Mouse (Mus musculus) C2C12 (cell line): Measurements from ENCODE around the gene Cartpt. TPM values are rescaled to one million over a fixed set of nuclear protein-coding genes. Genes with fewer than 3 reads are reported as not detected.

Experiments used
- H3K27me3 ChIP-seq: one replicate; pipeline ENCODE4 v1.6.1; 2011; ENCODE audit not compliant: control insufficient read depth, insufficient read depth, insufficient read length
- H3K36me3 ChIP-seq: one replicate; pipeline ENCODE4 v1.6.1; 2011; ENCODE audit not compliant: control insufficient read depth, insufficient read depth
- H3K4me3 ChIP-seq: one replicate; pipeline ENCODE4 v1.5.1; 2011; ENCODE audit warnings: mild to moderate bottlenecking, control low read depth; ENCODE audit not compliant: poor library complexity, insufficient read depth, severe bottlenecking
- H3K79me2 ChIP-seq: one replicate; pipeline ENCODE4 v1.6.1; 2011; ENCODE audit not compliant: control insufficient read depth, insufficient read depth
- H3K79me3 ChIP-seq: one replicate; pipeline ENCODE4 v1.6.1; 2011; ENCODE audit warnings: low read depth, control low read depth
- H3ac ChIP-seq: one replicate; pipeline ENCODE3; 2011; ENCODE audit warnings: low read depth; ENCODE audit not compliant: control insufficient read depth, insufficient read length
- CEBPB ChIP-seq: IDR thresholded peaks from one replicate; pipeline ENCODE4 v1.6.1; 2011; ENCODE audit warnings: low read depth, mild to moderate bottlenecking, control low read depth, moderate library complexity
- CTCF ChIP-seq: IDR thresholded peaks from one replicate; pipeline ENCODE4 v1.5.1; 2011; ENCODE audit not compliant: control insufficient read depth, insufficient read depth, insufficient read length
- FOSL1 ChIP-seq: IDR thresholded peaks from one replicate; pipeline ENCODE4 v1.8.0; 2011; ENCODE audit warnings: mild to moderate bottlenecking, low read length; ENCODE audit not compliant: poor library complexity, insufficient read depth, severe bottlenecking
- MAX ChIP-seq: IDR thresholded peaks from one replicate; pipeline ENCODE4 v1.6.1; 2011; ENCODE audit warnings: mild to moderate bottlenecking, control low read depth
- MYOD1 ChIP-seq: IDR thresholded peaks from one replicate; pipeline ENCODE4 v1.6.1; 2011; ENCODE audit warnings: low read depth; ENCODE audit not compliant: control insufficient read depth, insufficient read length
- MYOG ChIP-seq: IDR thresholded peaks from one replicate; pipeline ENCODE4 v1.6.1; 2011; ENCODE audit not compliant: control insufficient read depth, insufficient read length; ENCODE audit errors: extremely low read depth
- USF1 ChIP-seq: IDR thresholded peaks from one replicate; pipeline ENCODE4 v1.6.1; 2011; ENCODE audit warnings: low read depth, mild to moderate bottlenecking, control low read depth, moderate library complexity
- polyA plus RNA-seq: library from polyadenylated mRNA; unstranded; fragments of >200 nt; fragmentation: generic; extraction: Trizol; gene quantifications from one replicate; pipeline ENCODE4 v1.2.1, GENCODE M21; 2012; ENCODE audit warnings: missing spikeins

Gene Cartpt
- polyA plus RNA-seq, 1 experiment, result not detected

- no peaks in the 10 kb centered on the region for H3K79me2 ChIP-seq
- no peak overlapping the region for H3ac ChIP-seq
- no peaks in the 10 kb centered on the region for H3K79me3 ChIP-seq
- H3K27me3 ChIP-seq, result no peaks in the 10 kb centered on the region
- H3K36me3 ChIP-seq, result no peaks in the 10 kb centered on the region
- no peak overlapping the region for H3K4me3 ChIP-seq
- TF ChIP-seq CEBPB (no peak), USF1 (no peak), MYOG (no peak), MAX (no peak), FOSL1 (no peak), CTCF (no peak), MYOD1 (no peak)
Observed at GRCm38 (mm10) chr13:99868438-99868837, 32.5 kb downstream of the Cartpt start.

DNA sequence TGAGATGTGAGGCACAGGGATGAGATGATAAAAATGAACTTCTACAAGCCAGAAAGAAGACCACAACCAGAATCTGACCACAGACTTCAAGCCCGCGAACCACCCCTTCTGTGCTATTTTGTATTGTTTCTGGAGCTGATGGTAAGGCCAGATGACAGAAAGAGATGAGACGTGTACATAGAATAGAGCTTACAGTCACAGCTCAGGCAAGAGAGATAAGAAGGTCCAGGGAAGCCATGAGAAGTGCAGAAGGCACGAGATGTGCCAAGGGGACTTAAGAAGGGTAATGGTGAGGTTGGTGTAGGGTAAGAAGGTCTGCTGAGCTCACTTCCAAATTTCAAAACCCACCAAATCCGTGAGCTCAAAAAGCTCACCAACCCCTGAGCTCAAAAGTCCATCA lies 36.6 kb downstream of the Cartpt start:
- no peak for TF ChIP-seq CEBPB
- no peak overlapping the region for H3K4me3 ChIP-seq
- H3K79me3 ChIP-seq, result no peaks in the 10 kb centered on the region
- H3K36me3 ChIP-seq, result no peaks in the 10 kb centered on the region
- no peak overlapping the region for H3ac ChIP-seq
- no peaks in the 10 kb centered on the region for H3K79me2 ChIP-seq
- H3K27me3 ChIP-seq, result no peaks in the 10 kb centered on the region

GRCm38 (mm10) chr13:99860670-99861069 lies 40.2 kb downstream of the Cartpt start:
- H3K4me3 ChIP-seq, result no peak overlapping the region
- TF ChIP-seq MYOG (no peak), MAX (no peak), USF1 (no peak), MYOD1 (no peak), CTCF (no peak), FOSL1 (no peak), CEBPB (no peak)
- H3K27me3 ChIP-seq, result no peaks in the 10 kb centered on the region
- H3K36me3 ChIP-seq, result no peaks in the 10 kb centered on the region
- H3K79me3 ChIP-seq, result no peaks in the 10 kb centered on the region
- H3ac ChIP-seq, result no peak overlapping the region
- H3K79me2 ChIP-seq, result no peaks in the 10 kb centered on the region

GRCm38 (mm10) chr13:99859082-99859481 lies 41.8 kb downstream of the Cartpt start:
- Histone ChIP-seq H3K27me3 (no peaks in the 10 kb centered on the region), H3K36me3 (no peaks in the 10 kb centered on the region), H3ac (no peak overlapping the region), H3K79me3 (no peaks in the 10 kb centered on the region), H3K79me2 (no peaks in the 10 kb centered on the region), H3K4me3 (no peak overlapping the region)
- TF ChIP-seq CTCF (peak; percentile 64), MYOD1 (no peak), MYOG (no peak)

- no peaks in the 10 kb centered on the region for H3K27me3 ChIP-seq
- TF ChIP-seq CTCF (no peak), FOSL1 (no peak), MYOD1 (no peak), CEBPB (no peak)
Observed at GRCm38 (mm10) chr13:99857879-99858278, 43.0 kb downstream of the Cartpt start.

DNA sequence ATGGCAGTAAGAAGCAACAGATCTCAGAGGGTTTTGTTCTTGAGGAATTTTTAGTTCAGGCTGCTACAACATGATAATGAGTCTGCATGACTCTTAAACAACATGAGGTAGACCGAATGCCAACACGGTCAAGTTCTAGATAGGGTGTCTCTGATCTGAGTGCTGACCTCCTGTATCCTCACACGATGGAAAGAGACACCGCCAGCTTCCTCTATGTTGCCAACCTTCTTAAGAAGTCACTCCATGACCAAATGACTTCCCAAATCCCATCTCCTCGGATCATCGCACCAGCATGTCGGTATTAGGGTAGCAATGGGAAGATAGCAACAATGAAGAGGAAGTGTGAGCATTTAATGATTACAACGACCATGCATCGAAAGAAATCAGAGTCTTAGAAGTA lies 43.6 kb downstream of the Cartpt start:
- Histone ChIP-seq H3K4me3 (no peak overlapping the region), H3K79me3 (no peaks in the 10 kb centered on the region), H3K36me3 (no peaks in the 10 kb centered on the region), H3K79me2 (no peaks in the 10 kb centered on the region), H3ac (no peak overlapping the region), H3K27me3 (no peaks in the 10 kb centered on the region)
- TF ChIP-seq MYOG, result no peak
- no peak for TF ChIP-seq USF1
- TF ChIP-seq MAX, result no peak
- TF ChIP-seq CTCF, result no peak
- TF ChIP-seq FOSL1, result no peak
- no peak for TF ChIP-seq CEBPB
- TF ChIP-seq MYOD1, result no peak

More at GRCm38 (mm10) chr13:99857879-99858278, 43.0 kb downstream of the Cartpt start:
- Histone ChIP-seq H3K4me3 (no peak overlapping the region), H3K79me2 (no peaks in the 10 kb centered on the region), H3K36me3 (no peaks in the 10 kb centered on the region), H3K79me3 (no peaks in the 10 kb centered on the region), H3ac (no peak overlapping the region)
